Mouse (Mus musculus): Measurements from ENCODE around the gene Myod1. TPM values are rescaled to one million over a fixed set of nuclear protein-coding genes. Genes with fewer than 3 reads are reported as not detected.

Myod1 gene
- polyA plus RNA-seq, 1 experiment from 2014 or later = 0.76 TPM

- no peak overlapping the region for H3K4me3 ChIP-seq (ENCODE audit: low read depth, low read length)
- no peaks in the 10 kb centered on the region for H3K4me1 ChIP-seq (ENCODE audit: control insufficient read depth, low read depth, low read length)
- 29% methylated on average over 5 of the region's 5 CpGs for WGBS (ENCODE audit: insufficient replicate concordance)
These were observed 45.3 kb downstream of the Myod1 start for GRCm38 (mm10) chr7:46421535-46421934.

GRCm38 (mm10) chr7:46422052-46422763, 45.9 kb downstream of the Myod1 start:
- ATAC-seq (ENCODE audit: low read depth) = no peak
- Histone ChIP-seq H3K27ac (ENCODE audit: low read length) (no peak overlapping the region), H3K4me1 (ENCODE audit: control insufficient read depth, low read depth, low read length) (no peaks in the 10 kb centered on the region), H3K36me3 (ENCODE audit: control insufficient read depth, insufficient read depth) (no peaks in the 10 kb centered on the region), H3K4me2 (ENCODE audit: low read depth, low read length) (no peak overlapping the region), H3K27me3 (ENCODE audit: control insufficient read depth, insufficient read depth, low read depth, low read length) (no peaks in the 10 kb centered on the region), H3K9ac (ENCODE audit: low read depth, low read length) (no peak overlapping the region), H3K9me3 (replicated peaks; ENCODE audit: control insufficient read depth, low read length) (no peaks in the 10 kb centered on the region), H3K4me3 (ENCODE audit: low read depth, low read length) (no peak overlapping the region)
- WGBS (ENCODE audit: insufficient replicate concordance) = 59% methylated on average over 8 of the region's 8 CpGs

More at GRCm38 (mm10) chr7:46421535-46421934, 45.3 kb downstream of the Myod1 start:
- Histone ChIP-seq H3K9me3 (replicated peaks; ENCODE audit: control insufficient read depth, low read length) (no peaks in the 10 kb centered on the region), H3K4me2 (ENCODE audit: low read depth, low read length) (no peak overlapping the region), H3K27ac (ENCODE audit: low read length) (no peak overlapping the region), H3K27me3 (ENCODE audit: control insufficient read depth, insufficient read depth, low read depth, low read length) (no peaks in the 10 kb centered on the region), H3K9ac (ENCODE audit: low read depth, low read length) (no peak overlapping the region), H3K36me3 (ENCODE audit: control insufficient read depth, insufficient read depth) (no peaks in the 10 kb centered on the region)
- no peak for ATAC-seq (ENCODE audit: low read depth)

- WGBS (ENCODE audit: insufficient replicate concordance) = 38% methylated on average over 12 of the region's 18 CpGs
- H3K27ac ChIP-seq (ENCODE audit: low read length) = no peak overlapping the region
- no peak overlapping the region for H3K9ac ChIP-seq (ENCODE audit: low read depth, low read length)
- no peaks in the 10 kb centered on the region for H3K36me3 ChIP-seq (ENCODE audit: control insufficient read depth, insufficient read depth)
- no peaks in the 10 kb centered on the region for H3K4me1 ChIP-seq (ENCODE audit: control insufficient read depth, low read depth, low read length)
- no peak overlapping the region for H3K4me2 ChIP-seq (ENCODE audit: low read depth, low read length)
- no peaks in the 10 kb centered on the region for H3K9me3 ChIP-seq (replicated peaks; ENCODE audit: control insufficient read depth, low read length)
- no peaks in the 10 kb centered on the region for H3K27me3 ChIP-seq (ENCODE audit: control insufficient read depth, insufficient read depth, low read depth, low read length)
- no peak overlapping the region for H3K4me3 ChIP-seq (ENCODE audit: low read depth, low read length)
- no peak for ATAC-seq (ENCODE audit: low read depth)
These were observed 46.6 kb downstream of the Myod1 start for GRCm38 (mm10) chr7:46422764-46423412.

DNA sequence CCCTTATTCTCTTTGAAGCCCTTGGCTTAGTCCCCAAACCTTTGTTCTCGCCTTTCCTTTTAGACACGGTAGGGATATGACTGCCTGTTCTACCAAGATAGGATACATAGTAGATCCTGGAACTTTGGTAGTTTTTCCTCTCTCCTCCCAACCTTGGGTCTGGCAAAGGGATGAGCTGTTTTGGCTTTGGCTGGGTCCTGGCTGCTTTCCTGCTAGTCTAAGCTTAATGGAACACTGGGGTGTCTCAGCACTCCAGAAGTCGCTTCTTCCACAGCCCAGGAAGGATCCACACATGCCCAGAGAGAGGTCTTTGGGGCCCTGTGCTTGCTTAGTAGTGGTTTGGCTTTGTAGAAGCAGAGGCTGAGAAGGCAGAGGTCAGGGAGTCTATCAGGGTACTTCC, 47.7 kb downstream of the Myod1 start:
- 50% methylated on average over 3 of the region's 3 CpGs for WGBS (ENCODE audit: insufficient replicate concordance)
- no peak for ATAC-seq (ENCODE audit: low read depth)
- Histone ChIP-seq H3K27ac (ENCODE audit: low read length) (no peak overlapping the region), H3K4me2 (ENCODE audit: low read depth, low read length) (no peak overlapping the region), H3K27me3 (ENCODE audit: control insufficient read depth, insufficient read depth, low read depth, low read length) (no peaks in the 10 kb centered on the region), H3K4me1 (ENCODE audit: control insufficient read depth, low read depth, low read length) (no peaks in the 10 kb centered on the region), H3K9me3 (replicated peaks; ENCODE audit: control insufficient read depth, low read length) (no peaks in the 10 kb centered on the region), H3K36me3 (ENCODE audit: control insufficient read depth, insufficient read depth) (no peaks in the 10 kb centered on the region), H3K9ac (ENCODE audit: low read depth, low read length) (no peak overlapping the region), H3K4me3 (ENCODE audit: low read depth, low read length) (no peak overlapping the region)

DNA sequence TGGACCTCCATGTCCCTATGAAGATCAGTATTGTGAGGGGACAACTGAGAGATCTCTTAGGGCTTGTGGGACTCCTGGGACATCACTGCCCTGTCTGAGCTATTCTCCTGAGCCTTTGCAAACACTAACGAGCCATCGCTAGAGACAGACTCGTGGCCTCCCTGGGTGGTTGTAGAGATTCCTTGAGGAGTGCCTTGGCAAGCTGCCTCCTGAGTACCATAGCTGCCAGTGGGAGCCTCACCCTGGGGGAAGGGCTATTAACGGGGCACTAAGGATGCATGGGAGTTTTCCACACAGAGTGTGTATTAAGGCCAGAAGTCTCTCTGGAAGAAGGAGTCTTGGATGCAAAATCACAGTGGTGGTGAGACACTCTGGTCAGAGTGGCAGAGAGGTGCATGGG, 48.7 kb downstream of the Myod1 start:
- no peaks in the 10 kb centered on the region for H3K4me1 ChIP-seq (ENCODE audit: control insufficient read depth, low read depth, low read length)

More for the DNA sequence above, 48.7 kb downstream of the Myod1 start:
- Histone ChIP-seq H3K4me3 (ENCODE audit: low read depth, low read length) (no peak overlapping the region), H3K36me3 (ENCODE audit: control insufficient read depth, insufficient read depth) (no peaks in the 10 kb centered on the region), H3K9me3 (replicated peaks; ENCODE audit: control insufficient read depth, low read length) (no peaks in the 10 kb centered on the region), H3K9ac (ENCODE audit: low read depth, low read length) (no peak overlapping the region), H3K27me3 (ENCODE audit: control insufficient read depth, insufficient read depth, low read depth, low read length) (no peaks in the 10 kb centered on the region), H3K4me2 (ENCODE audit: low read depth, low read length) (no peak overlapping the region), H3K27ac (ENCODE audit: low read length) (no peak overlapping the region)
- no peak for ATAC-seq (ENCODE audit: low read depth)
- WGBS (ENCODE audit: insufficient replicate concordance) = 62% methylated on average over 4 of the region's 4 CpGs

Other genes with a start within 250 kb of the Myod1 start
- gene Abcc8, start 196.4 kb upstream of the Myod1 start, polyA plus RNA-seq (2015; fragmentation: Nextera tagmentation; extraction: Ambion mirVana) = 0.11 and 0.31 TPM in 2 replicates
- 0.63 TPM in 1 of 2 replicates, not detected in the other for gene Ush1c, start 138.0 kb upstream of the Myod1 start, polyA plus RNA-seq (2015; fragmentation: Nextera tagmentation; extraction: Ambion mirVana)
- gene Otog, start 135.5 kb upstream of the Myod1 start, polyA plus RNA-seq (2015; fragmentation: Nextera tagmentation; extraction: Ambion mirVana) = not detected in 2 replicates
- gene Kcnc1, start 20.0 kb downstream of the Myod1 start, polyA plus RNA-seq (2015; fragmentation: Nextera tagmentation; extraction: Ambion mirVana) = 0.06 TPM in 1 of 2 replicates, not detected in the other